Mouse (Mus musculus) heart, embryonic 11.5 days (tissue): ENCODE results near the gene Syngr3. TPM values are rescaled to one million over a fixed set of nuclear protein-coding genes. Genes with fewer than 3 reads are reported as not detected.

Source experiments
- ATAC-seq: fragments of 200-750 bp; cut with Nextera tagmentation; replicated peaks from 2 replicates; pipeline ENCODE4 v1.8.0; 2017; ENCODE audit warnings: moderate library complexity; ENCODE audit not compliant: insufficient number of reproducible peaks, low FRiP score, low TSS enrichment
- H3K27ac ChIP-seq: fragments of 300-500 bp; sonication (generic); 2 replicates; pipeline ENCODE4 v1.5.1; 2014; ENCODE audit warnings: mild to moderate bottlenecking, low read depth, low read length
- H3K27me3 ChIP-seq: fragments of 300-500 bp; sonication (generic); 2 replicates; pipeline ENCODE4 v1.6.1; 2014; ENCODE audit warnings: mild to moderate bottlenecking, low read length, mixed read lengths; ENCODE audit not compliant: control insufficient read depth, insufficient read depth
- H3K36me3 ChIP-seq: fragments of 300-500 bp; sonication (generic); 2 replicates; pipeline ENCODE4 v1.6.1; 2014; ENCODE audit warnings: mild to moderate bottlenecking, low read length, moderate library complexity, mixed read lengths; ENCODE audit not compliant: control insufficient read depth, insufficient read depth
- H3K4me1 ChIP-seq: fragments of 300-500 bp; sonication (generic); 2 replicates; pipeline ENCODE4 v1.6.1; 2014; ENCODE audit warnings: low read length; ENCODE audit not compliant: control insufficient read depth, insufficient read depth
- H3K4me2 ChIP-seq: fragments of 300-500 bp; sonication (generic); 2 replicates; pipeline ENCODE4 v1.6.1; 2014; ENCODE audit warnings: mild to moderate bottlenecking, moderate library complexity
- H3K4me3 ChIP-seq: fragments of 300-500 bp; sonication (generic); 2 replicates; pipeline ENCODE4 v1.5.1; 2014; ENCODE audit warnings: low read depth, low read length
- H3K9ac ChIP-seq: fragments of 300-500 bp; sonication (generic); 2 replicates; pipeline ENCODE4 v1.6.1; 2014; ENCODE audit warnings: mild to moderate bottlenecking, low read depth, low read length, moderate library complexity
- H3K9me3 ChIP-seq: fragments of 300-500 bp; sonication (generic); replicated peaks from 2 replicates; pipeline ENCODE4 v1.6.1; 2016; ENCODE audit warnings: low read length; ENCODE audit not compliant: control insufficient read depth
- WGBS: fragments of 180-500 bp; shearing (Covaris S2); extraction: QIAGEN DNeasy Blood & Tissue Kit; methylation state at CpG from one replicate; pipeline ENCODE4 v1.1.7; 2014; ENCODE audit not compliant: insufficient replicate concordance; 5-methylcytosine and 5-hydroxymethylcytosine counted together
- polyA plus RNA-seq: library from polyadenylated mRNA; unstranded; fragments of >200 nt; fragmentation: Nextera tagmentation; extraction: Ambion mirVana; gene quantifications from 2 replicates; pipeline ENCODE4 v1.2.1, GENCODE M21; 2014

The Syngr3 gene
- polyA plus RNA-seq, 1 experiment from 2014 or later, result 0.39 TPM

DNA sequence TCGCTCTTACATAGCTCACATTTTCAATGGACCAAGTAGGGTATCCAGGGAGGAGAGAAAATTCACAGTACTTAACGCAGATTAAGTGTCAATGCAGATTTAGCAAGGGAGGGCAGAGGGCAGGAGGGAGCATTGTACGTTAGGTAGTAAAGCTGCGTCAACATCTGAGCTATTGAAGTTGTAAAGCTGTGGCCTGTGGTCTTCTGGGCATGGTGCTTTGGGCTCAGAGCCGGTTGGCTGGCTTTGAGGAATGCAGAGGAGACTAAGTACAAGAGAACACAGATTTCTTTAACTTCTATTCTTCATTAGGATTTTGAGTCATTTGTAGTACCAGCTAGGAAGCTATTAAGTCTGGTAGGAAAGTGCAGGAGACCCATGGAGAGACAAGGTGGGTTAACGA is 25.8 kb upstream of the Syngr3 start:
- H3K27ac ChIP-seq, result no peak overlapping the region
- no peak overlapping the region for H3K9ac ChIP-seq
- no peaks in the 10 kb centered on the region for H3K9me3 ChIP-seq
- no peak for ATAC-seq
- WGBS, result 82% methylated on average over 6 of the region's 6 CpGs
- no peak overlapping the region for H3K4me2 ChIP-seq
- H3K36me3 ChIP-seq, result peaks cover 5% of the 10 kb centered on the region; the same call in 1 of the 2 replicates
- H3K27me3 ChIP-seq, result no peaks in the 10 kb centered on the region
- H3K4me3 ChIP-seq, result no peak overlapping the region
- no peaks in the 10 kb centered on the region for H3K4me1 ChIP-seq

- WGBS, result 32% methylated on average over 2 of the region's 2 CpGs
- no peak for ATAC-seq
- no peaks in the 10 kb centered on the region for H3K27me3 ChIP-seq
- H3K36me3 ChIP-seq, result peaks cover 11% of the 10 kb centered on the region
- H3K27ac ChIP-seq, result no peak overlapping the region
- peaks cover 9% of the 10 kb centered on the region for H3K4me1 ChIP-seq
- H3K9me3 ChIP-seq, result no peaks in the 10 kb centered on the region
- H3K9ac ChIP-seq, result no peak overlapping the region
- peak overlapping the region; percentile 84 for H3K4me2 ChIP-seq
- H3K4me3 ChIP-seq, result peak overlapping the region; percentile 81; the same call in 1 of the 2 replicates
These were observed 18.9 kb upstream of the Syngr3 start for GRCm38 (mm10) chr17:24708646-24709045.

DNA sequence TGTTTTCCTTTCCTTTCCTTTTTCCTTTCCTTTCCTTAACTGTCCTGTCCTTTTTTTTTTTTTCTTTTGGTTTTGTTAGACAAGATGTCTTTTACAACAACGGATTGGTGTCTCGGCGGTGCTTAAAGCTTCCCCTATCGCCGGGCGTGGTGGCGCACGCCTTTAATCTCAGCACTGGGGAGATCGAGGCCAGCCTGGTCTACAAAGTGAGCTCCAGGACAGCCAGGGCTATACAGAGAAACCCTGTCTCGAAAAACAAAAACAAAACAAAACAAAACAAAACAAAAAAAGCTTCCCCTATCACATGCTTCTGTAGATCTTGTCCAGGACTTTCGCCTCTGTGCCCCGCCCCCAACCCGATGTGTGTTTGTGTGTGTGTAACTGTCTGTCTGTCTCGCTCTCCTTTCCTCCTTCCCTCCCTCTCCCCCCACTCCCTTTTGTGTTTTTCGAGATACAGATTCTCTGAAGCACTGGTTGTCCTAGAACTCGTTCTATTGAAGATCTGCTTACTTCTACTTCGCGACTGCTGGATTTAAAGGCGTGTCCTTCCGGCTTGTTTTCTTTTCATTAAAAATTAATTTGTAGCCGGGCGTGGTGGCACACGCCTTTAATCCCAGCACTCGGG is 18.2 kb upstream of the Syngr3 start:
- Histone ChIP-seq H3K36me3 (peaks cover 13% of the 10 kb centered on the region), H3K9me3 (no peaks in the 10 kb centered on the region)

GRCm38 (mm10) chr17:24706982-24707800 is 17.4 kb upstream of the Syngr3 start, which contains the start of gene Tbl3:
Gene Tbl3, minus strand, starts transcription at chr17:24707660.
- WGBS, result 3% methylated on average over 32 of the region's 32 CpGs
- peak within 1 kb of the TSS; percentile 81 for H3K4me3 ChIP-seq
- peak; percentile 81 for ATAC-seq

More for the DNA sequence above, 18.2 kb upstream of the Syngr3 start:
- H3K27ac ChIP-seq, result peak overlapping the region; percentile 84
- peak overlapping the region; percentile 86 for H3K9ac ChIP-seq
- H3K4me2 ChIP-seq, result peak overlapping the region; percentile 84
- ATAC-seq, result no peak
- peaks cover 9% of the 10 kb centered on the region for H3K4me1 ChIP-seq
- WGBS, result 6% methylated on average over 24 of the region's 24 CpGs
- H3K27me3 ChIP-seq, result no peaks in the 10 kb centered on the region
- peak overlapping the region; percentile 81 for H3K4me3 ChIP-seq

DNA sequence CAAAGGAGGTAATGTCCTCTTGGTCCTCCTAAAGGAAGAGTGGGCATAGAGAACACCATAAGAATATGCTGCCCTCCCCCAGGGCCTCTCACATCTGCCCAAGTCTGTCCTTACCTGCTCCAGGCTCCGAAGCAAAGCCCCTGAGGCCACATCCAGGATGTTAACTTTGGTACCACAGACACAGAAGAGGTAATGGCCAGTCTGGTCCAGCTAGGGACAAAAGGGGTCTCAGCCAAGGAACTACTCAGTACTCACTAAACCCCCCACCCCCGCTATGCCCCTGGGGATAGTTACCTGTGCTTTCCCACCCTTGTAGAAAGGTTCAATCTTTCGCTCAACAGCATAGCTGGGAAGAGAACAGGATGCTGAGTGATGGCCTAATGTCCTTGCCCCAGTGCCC is 16.1 kb upstream of the Syngr3 start:
- H3K4me1 ChIP-seq, result peaks cover 9% of the 10 kb centered on the region
- H3K36me3 ChIP-seq, result peaks cover 29% of the 10 kb centered on the region
- no peak overlapping the region for H3K4me3 ChIP-seq
- 90% methylated on average over 3 of the region's 3 CpGs for WGBS
- H3K9me3 ChIP-seq, result no peaks in the 10 kb centered on the region
- H3K27ac ChIP-seq, result no peak overlapping the region
- no peaks in the 10 kb centered on the region for H3K27me3 ChIP-seq
- no peak overlapping the region for H3K9ac ChIP-seq
- ATAC-seq, result no peak
- no peak overlapping the region for H3K4me2 ChIP-seq

More at GRCm38 (mm10) chr17:24706982-24707800, 17.4 kb upstream of the Syngr3 start, which contains the start of gene Tbl3:
- H3K9ac ChIP-seq, result peak within 1 kb of the TSS; percentile 86
- peaks cover 9% of the 10 kb centered on the region for H3K4me1 ChIP-seq
- peaks cover 17% of the 10 kb centered on the region for H3K36me3 ChIP-seq
- H3K4me2 ChIP-seq, result peak within 1 kb of the TSS; percentile 84
- H3K27ac ChIP-seq, result peak within 1 kb of the TSS; percentile 84
- H3K9me3 ChIP-seq, result no peaks in the 10 kb centered on the region
- no peaks in the 10 kb centered on the region for H3K27me3 ChIP-seq

GRCm38 (mm10) chr17:24701251-24701650 is 11.5 kb upstream of the Syngr3 start:
- ATAC-seq, result no peak
- 87% methylated on average over 9 of the region's 9 CpGs for WGBS
- peaks cover 36% of the 10 kb centered on the region for H3K36me3 ChIP-seq

DNA sequence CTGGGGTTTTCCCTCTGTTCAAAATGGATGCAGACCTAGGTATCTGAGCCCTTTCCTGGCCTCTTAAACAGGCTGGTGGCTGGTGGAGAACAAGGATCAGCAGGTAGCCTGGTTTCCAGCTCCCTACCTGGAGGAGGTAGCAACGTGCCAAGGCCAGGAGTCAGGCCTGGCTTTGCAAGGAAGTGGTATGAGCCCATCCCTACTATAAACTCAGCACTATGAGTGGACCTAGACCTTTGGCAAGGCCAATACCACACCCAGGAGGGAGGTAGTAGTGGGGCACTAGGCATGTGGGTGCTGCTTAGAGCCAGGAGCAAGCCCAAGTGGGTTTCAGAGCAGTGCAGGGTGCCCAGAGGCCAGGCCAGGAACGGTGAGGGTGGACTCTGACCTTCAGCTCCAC is 9.7 kb upstream of the Syngr3 start:
- H3K36me3 ChIP-seq, result peaks cover 31% of the 10 kb centered on the region
- H3K4me2 ChIP-seq, result no peak overlapping the region
- H3K27me3 ChIP-seq, result peaks cover 2% of the 10 kb centered on the region; the same call in 1 of the 2 replicates
- H3K9ac ChIP-seq, result no peak overlapping the region
- no peak overlapping the region for H3K4me3 ChIP-seq
- 64% methylated on average over 2 of the region's 2 CpGs for WGBS
- H3K4me1 ChIP-seq, result peaks cover 14% of the 10 kb centered on the region
- H3K9me3 ChIP-seq, result no peaks in the 10 kb centered on the region
- H3K27ac ChIP-seq, result no peak overlapping the region
- no peak for ATAC-seq

More at GRCm38 (mm10) chr17:24701251-24701650, 11.5 kb upstream of the Syngr3 start:
- no peak overlapping the region for H3K4me2 ChIP-seq
- no peak overlapping the region for H3K27ac ChIP-seq
- no peak overlapping the region for H3K9ac ChIP-seq
- H3K4me3 ChIP-seq, result no peak overlapping the region
- peaks cover 17% of the 10 kb centered on the region for H3K4me1 ChIP-seq
- H3K9me3 ChIP-seq, result no peaks in the 10 kb centered on the region
- H3K27me3 ChIP-seq, result peaks cover 2% of the 10 kb centered on the region; the same call in 1 of the 2 replicates

GRCm38 (mm10) chr17:24698715-24699114 is 9.0 kb upstream of the Syngr3 start:
- Histone ChIP-seq H3K4me2 (no peak overlapping the region), H3K9ac (no peak overlapping the region), H3K4me1 (peaks cover 14% of the 10 kb centered on the region), H3K4me3 (no peak overlapping the region), H3K9me3 (no peaks in the 10 kb centered on the region), H3K27me3 (peaks cover 2% of the 10 kb centered on the region; the same call in 1 of the 2 replicates), H3K36me3 (peaks cover 25% of the 10 kb centered on the region), H3K27ac (no peak overlapping the region)
- ATAC-seq, result no peak
- WGBS, result 67% methylated on average over 9 of the region's 9 CpGs
